Mouse (Mus musculus) kidney, embryonic 14.5 days (tissue): ENCODE measurements around the gene Jpt2. TPM values are rescaled to one million over a fixed set of nuclear protein-coding genes. Genes with fewer than 3 reads are reported as not detected.

Experiments used
- ATAC-seq: fragments of 200-750 bp; cut with Nextera tagmentation; 2 replicates; pipeline ENCODE4 v1.8.0; 2017; ENCODE audit warnings: moderate number of reproducible peaks, mild to moderate bottlenecking, moderate TSS enrichment, moderate library complexity; ENCODE audit not compliant: low FRiP score, low TSS enrichment
- H3K27ac ChIP-seq: fragments of 300-500 bp; sonication (generic); 2 replicates; pipeline ENCODE4 v1.5.1; 2014; ENCODE audit warnings: low read depth, mild to moderate bottlenecking, low read length, moderate library complexity, mixed read lengths
- H3K27me3 ChIP-seq: fragments of 300-500 bp; sonication (generic); 2 replicates; pipeline ENCODE4 v1.6.1; 2014; ENCODE audit warnings: mild to moderate bottlenecking, low read length; ENCODE audit not compliant: control insufficient read depth, insufficient read depth
- H3K36me3 ChIP-seq: fragments of 300-500 bp; sonication (generic); 2 replicates; pipeline ENCODE4 v1.6.1; 2014; ENCODE audit warnings: low read length, mixed read lengths; ENCODE audit not compliant: control insufficient read depth, insufficient read depth
- H3K4me1 ChIP-seq: fragments of 300-500 bp; sonication (generic); 2 replicates; pipeline ENCODE4 v1.6.1; 2014; ENCODE audit warnings: low read length, mixed read lengths; ENCODE audit not compliant: control insufficient read depth, insufficient read depth
- H3K4me2 ChIP-seq: fragments of 300-500 bp; sonication (generic); replicated peaks from 2 replicates; pipeline ENCODE4 v1.6.1; 2014; ENCODE audit warnings: low read depth, mild to moderate bottlenecking, low read length
- H3K4me3 ChIP-seq: fragments of 300-500 bp; sonication (generic); 2 replicates; pipeline ENCODE4 v1.5.1; 2014; ENCODE audit warnings: mild to moderate bottlenecking, low read length
- H3K9ac ChIP-seq: fragments of 300-500 bp; sonication (generic); 2 replicates; pipeline ENCODE4 v1.6.1; 2014; ENCODE audit warnings: low read depth, mild to moderate bottlenecking, low read length, moderate library complexity
- H3K9me3 ChIP-seq: fragments of 300-500 bp; sonication (generic); 2 replicates; pipeline ENCODE4 v1.6.1; 2016; ENCODE audit warnings: low read length; ENCODE audit not compliant: control insufficient read depth
- WGBS: fragments of 180-500 bp; shearing (Covaris S2); extraction: QIAGEN DNeasy Blood & Tissue Kit; methylation state at CpG from one replicate; pipeline ENCODE4 v1.1.7; 2014; 5-methylcytosine and 5-hydroxymethylcytosine counted together
- polyA plus RNA-seq: library from polyadenylated mRNA; unstranded; fragments of >200 nt; fragmentation: Nextera tagmentation; extraction: Ambion mirVana; gene quantifications from 2 replicates; pipeline ENCODE4 v1.2.1, GENCODE M21; 2014

Gene Jpt2
- polyA plus RNA-seq, result 131 and 155 TPM in 2 replicates

GRCm38 (mm10) chr17:24960135-24960851 lies at the start of gene Jpt2:
TSS of gene Jpt2 (minus strand) at chr17:24960689.
- Histone ChIP-seq H3K4me1 (peaks cover 10% of the 10 kb centered on the region), H3K36me3 (peaks cover 48% of the 10 kb centered on the region)
- WGBS, result 1% methylated on average over 51 of the region's 59 CpGs

GRCm38 (mm10) chr17:25007480-25007879 lies 47.0 kb upstream of the Jpt2 start:
- no peak for ATAC-seq
- no peaks in the 10 kb centered on the region for H3K9me3 ChIP-seq
- no peak overlapping the region for H3K9ac ChIP-seq
- H3K4me3 ChIP-seq, result no peak overlapping the region
- no peaks in the 10 kb centered on the region for H3K4me1 ChIP-seq
- H3K4me2 ChIP-seq, result no peak overlapping the region
- H3K27ac ChIP-seq, result no peak overlapping the region
- H3K36me3 ChIP-seq, result peaks cover 74% of the 10 kb centered on the region
- H3K27me3 ChIP-seq, result no peaks in the 10 kb centered on the region

More at GRCm38 (mm10) chr17:24960135-24960851, at the start of gene Jpt2:
- H3K4me2 ChIP-seq, result peak within 1 kb of the TSS; percentile 62
- no peaks in the 10 kb centered on the region for H3K9me3 ChIP-seq
- no peaks in the 10 kb centered on the region for H3K27me3 ChIP-seq
- H3K4me3 ChIP-seq, result peak within 1 kb of the TSS; percentile 96
- peak; percentile 100 for ATAC-seq
- peak within 1 kb of the TSS; percentile 85 for H3K27ac ChIP-seq
- peak within 1 kb of the TSS; percentile 92 for H3K9ac ChIP-seq

GRCm38 (mm10) chr17:25005102-25005501 lies 44.6 kb upstream of the Jpt2 start:
- Histone ChIP-seq H3K4me1 (no peaks in the 10 kb centered on the region), H3K27me3 (no peaks in the 10 kb centered on the region), H3K9me3 (no peaks in the 10 kb centered on the region), H3K9ac (no peak overlapping the region), H3K36me3 (peaks cover 73% of the 10 kb centered on the region), H3K27ac (no peak overlapping the region), H3K4me2 (no peak overlapping the region), H3K4me3 (no peak overlapping the region)
- 95% methylated on average over 3 of the region's 3 CpGs for WGBS
- ATAC-seq, result no peak

- no peak for ATAC-seq
- peaks cover 89% of the 10 kb centered on the region for H3K36me3 ChIP-seq
- no peak overlapping the region for H3K4me2 ChIP-seq
- no peak overlapping the region for H3K9ac ChIP-seq
- 95% methylated on average over 6 of the region's 6 CpGs for WGBS
- no peaks in the 10 kb centered on the region for H3K27me3 ChIP-seq
- H3K4me3 ChIP-seq, result no peak overlapping the region
- H3K4me1 ChIP-seq, result no peaks in the 10 kb centered on the region
- H3K27ac ChIP-seq, result no peak overlapping the region
- no peaks in the 10 kb centered on the region for H3K9me3 ChIP-seq
Observed at GRCm38 (mm10) chr17:24994721-24995120, 34.2 kb upstream of the Jpt2 start.

- no peak overlapping the region for H3K9ac ChIP-seq
- H3K36me3 ChIP-seq, result peaks cover 89% of the 10 kb centered on the region
- no peak overlapping the region for H3K4me2 ChIP-seq
- WGBS, result 92% methylated on average over 6 of the region's 6 CpGs
- ATAC-seq, result no peak
- H3K27ac ChIP-seq, result no peak overlapping the region
- no peaks in the 10 kb centered on the region for H3K27me3 ChIP-seq
- no peaks in the 10 kb centered on the region for H3K9me3 ChIP-seq
- no peak overlapping the region for H3K4me3 ChIP-seq
- no peaks in the 10 kb centered on the region for H3K4me1 ChIP-seq
Observed at GRCm38 (mm10) chr17:24987221-24987620, 26.7 kb upstream of the Jpt2 start.

GRCm38 (mm10) chr17:24960852-24961715 lies 595 bp upstream of the Jpt2 start:
- Histone ChIP-seq H3K4me1 (peaks cover 10% of the 10 kb centered on the region), H3K9me3 (no peaks in the 10 kb centered on the region), H3K4me2 (peak overlapping the region; percentile 62), H3K9ac (peak overlapping the region; percentile 92), H3K27ac (no peak overlapping the region), H3K36me3 (peaks cover 48% of the 10 kb centered on the region), H3K4me3 (peak overlapping the region; percentile 96), H3K27me3 (no peaks in the 10 kb centered on the region)
- 15% methylated on average over 21 of the region's 21 CpGs for WGBS
- peak; percentile 39; the same call in 1 of the 2 replicates for ATAC-seq

- 0 out of 2 replicates have a peak overlapping the region, but pooled peaks have one; percentile 85 for H3K27ac ChIP-seq
- 41% methylated on average over 8 of the region's 8 CpGs for WGBS
Observed at GRCm38 (mm10) chr17:24959371-24959770, 1.1 kb downstream of the Jpt2 start.

GRCm38 (mm10) chr17:24953291-24953690 lies 7.2 kb downstream of the Jpt2 start:
- no peak overlapping the region; the same call in 1 of the 2 replicates for H3K27ac ChIP-seq
- WGBS, result 73% methylated on average over 2 of the region's 2 CpGs
- H3K27me3 ChIP-seq, result no peaks in the 10 kb centered on the region
- no peak overlapping the region for H3K4me2 ChIP-seq
- peaks cover 67% of the 10 kb centered on the region for H3K36me3 ChIP-seq
- no peak overlapping the region for H3K4me3 ChIP-seq
- 0 out of 2 replicates have a peak, but pooled peaks have one; percentile 39 for ATAC-seq
- H3K4me1 ChIP-seq, result no peaks in the 10 kb centered on the region
- no peak overlapping the region for H3K9ac ChIP-seq
- H3K9me3 ChIP-seq, result no peaks in the 10 kb centered on the region

More at GRCm38 (mm10) chr17:24959371-24959770, 1.1 kb downstream of the Jpt2 start:
- H3K4me1 ChIP-seq, result peaks cover 10% of the 10 kb centered on the region
- no peak for ATAC-seq
- no peaks in the 10 kb centered on the region for H3K9me3 ChIP-seq
- H3K36me3 ChIP-seq, result peaks cover 47% of the 10 kb centered on the region
- H3K4me3 ChIP-seq, result peak overlapping the region; percentile 96
- H3K4me2 ChIP-seq, result peak overlapping the region; percentile 58
- peak overlapping the region; percentile 92 for H3K9ac ChIP-seq
- H3K27me3 ChIP-seq, result no peaks in the 10 kb centered on the region
